9 mouse cellular contexts compared by ENCODE assay signal in genomic region chr2:154659531-154660074, GRCm38 (mm10). TPM values are rescaled to one million over a fixed set of nuclear protein-coding genes. Genes with fewer than 3 reads are reported as not detected.
A peak's percentile ranks its signal among the peaks of the same experiment; 100 is the strongest.
DNase-seq lines count a peak whose midpoint lies in the region; ATAC-seq and TF ChIP-seq lines count a peak whose summit lies in the region.
"Had no signal": no experiment of that assay in that cellular context is flagged by ENCODE, and none has a peak within 500 bp of the region (broad histone marks: within the 10 kb centered on the region; RNA-seq: fewer than 3 reads in every experiment).

No protein-coding gene starts in this region.

- peaks cover 21% of the 10 kb centered on the region for H3K4me1 ChIP-seq in limb, embryonic 12.5 days (replicated peaks)
- H3K4me1 ChIP-seq in limb, embryonic 10.5 days, result peaks cover 30% of the 10 kb centered on the region
- H3K4me1 ChIP-seq in embryonic facial prominence, embryonic 15.5 days, result peaks cover 19% of the 10 kb centered on the region
- H3K4me1 ChIP-seq in hindbrain, postnatal 0 days (ENCODE audit: insufficient read depth, low read length), result peaks cover 15% of the 10 kb centered on the region

- no peaks in the 10 kb centered on the region for H3K27me3 ChIP-seq in limb, embryonic 12.5 days
- no peaks in the 10 kb centered on the region for H3K27me3 ChIP-seq in limb, embryonic 10.5 days (ENCODE audit: low read depth, poor library complexity, severe bottlenecking)
- H3K27me3 ChIP-seq in embryonic facial prominence, embryonic 15.5 days, result no peaks in the 10 kb centered on the region
- no peaks in the 10 kb centered on the region for H3K27me3 ChIP-seq in hindbrain, postnatal 0 days (ENCODE audit: insufficient read depth, low read length)

- H3K9me3 ChIP-seq in limb, embryonic 12.5 days, result no peaks in the 10 kb centered on the region
- no peaks in the 10 kb centered on the region for H3K9me3 ChIP-seq in limb, embryonic 10.5 days (replicated peaks)
- H3K9me3 ChIP-seq in embryonic facial prominence, embryonic 15.5 days (replicated peaks), result no peaks in the 10 kb centered on the region
- H3K9me3 ChIP-seq in hindbrain, postnatal 0 days (ENCODE audit: low read length), result no peaks in the 10 kb centered on the region

- H3K4me2 ChIP-seq in limb, embryonic 12.5 days, result peak overlapping the region; percentile 84; the same call in 1 of the 2 replicates
- H3K4me2 ChIP-seq in embryonic facial prominence, embryonic 15.5 days (replicated peaks), result peak overlapping the region; percentile 57
- H3K4me2 ChIP-seq in hindbrain, postnatal 0 days (ENCODE audit: low read depth, low read length), result peak overlapping the region; percentile 89

- no peak for TF ChIP-seq CTCF in hindbrain, postnatal 0 days (IDR thresholded peaks at IDR 0.05; ENCODE audit: low read depth)

- WGBS in limb, embryonic 12.5 days, result 92% methylated on average over 4 of the region's 5 CpGs
- 87% methylated on average over 5 of the region's 5 CpGs for WGBS in limb, embryonic 10.5 days
- WGBS in embryonic facial prominence, embryonic 15.5 days, result 87% methylated on average over 2 of the region's 5 CpGs
- 79% methylated on average over 2 of the region's 5 CpGs for WGBS in hindbrain, postnatal 0 days

- ATAC-seq in limb, embryonic 12.5 days (ENCODE audit: insufficient number of reproducible peaks, insufficient read depth, low FRiP score, low TSS enrichment, low read depth), result no peak
- no peak for ATAC-seq in embryonic facial prominence, embryonic 15.5 days (ENCODE audit: insufficient number of reproducible peaks, low FRiP score, low TSS enrichment, low read depth)
- no peak for ATAC-seq in hindbrain, postnatal 0 days

- no peak overlapping the region for H3K27ac ChIP-seq in limb, embryonic 12.5 days
- no peak overlapping the region for H3K27ac ChIP-seq in limb, embryonic 10.5 days
- peak overlapping the region; percentile 34; the same call in 1 of the 2 replicates for H3K27ac ChIP-seq in embryonic facial prominence, embryonic 15.5 days (replicated peaks)
- H3K27ac ChIP-seq in hindbrain, postnatal 0 days, result peak overlapping the region; percentile 56; the same call in 1 of the 2 replicates

- no peak for DNase-seq in limb, embryonic 10.5 days (ENCODE audit: low spot score)
- no peak for DNase-seq in hindbrain, postnatal 0 days (ENCODE audit: low spot score)
- DNase-seq in naive thymus-derived CD4-positive, alpha-beta T cell, adult 2 months (ENCODE audit: low read depth), result peak; percentile 61
- no peak for DNase-seq in frontal cortex, postnatal 14 days (ENCODE audit: low spot score in 2 of 2)
- no peak for DNase-seq in gastrocnemius, adult 8-10 months (ENCODE audit: low spot score in 2 of 2)
- DNase-seq: cerebellum, postnatal 14 days had no signal

- H3K9ac ChIP-seq in limb, embryonic 12.5 days (replicated peaks), result no peak overlapping the region
- H3K9ac ChIP-seq in embryonic facial prominence, embryonic 15.5 days, result no peak overlapping the region
- no peak overlapping the region for H3K9ac ChIP-seq in hindbrain, postnatal 0 days (replicated peaks; ENCODE audit: low read length)

- H3K4me3 ChIP-seq in limb, embryonic 12.5 days (replicated peaks), result no peak overlapping the region
- no peak overlapping the region for H3K4me3 ChIP-seq in limb, embryonic 10.5 days
- H3K4me3 ChIP-seq in embryonic facial prominence, embryonic 15.5 days (replicated peaks), result peak overlapping the region; percentile 92; the same call in 1 of the 2 replicates
- peak overlapping the region; percentile 18; the same call in 1 of the 2 replicates for H3K4me3 ChIP-seq in hindbrain, postnatal 0 days (ENCODE audit: low read length)

- H3K36me3 ChIP-seq in limb, embryonic 12.5 days, result peaks cover 22% of the 10 kb centered on the region; the same call in 1 of the 2 replicates
- H3K36me3 ChIP-seq in limb, embryonic 10.5 days, result peaks cover 40% of the 10 kb centered on the region
- peaks cover 17% of the 10 kb centered on the region for H3K36me3 ChIP-seq in embryonic facial prominence, embryonic 15.5 days
- H3K36me3 ChIP-seq in hindbrain, postnatal 0 days (ENCODE audit: insufficient read depth, low read length), result no peaks in the 10 kb centered on the region

RNA-seq across cellular contexts. Expression of gene Chmp4b, which starts 8.1 kb away (rescaled TPM):
- polyA plus RNA-seq in limb, embryonic 12.5 days (2016; fragmentation: Nextera tagmentation; extraction: Ambion mirVana), result 24.8 and 25.4 TPM in 2 replicates
- 13.6 and 14.6 TPM in 2 replicates for polyA plus RNA-seq in limb, embryonic 10.5 days (2016; fragmentation: Nextera tagmentation; extraction: Ambion mirVana)
- polyA plus RNA-seq in embryonic facial prominence, embryonic 15.5 days (2015; fragmentation: Nextera tagmentation; extraction: Ambion mirVana), result 38.1 and 47.7 TPM in 2 replicates
- total RNA-seq in hindbrain, postnatal 0 days (2014; rRNA removed), result 113 and 151 TPM in 2 replicates
- polyA plus RNA-seq in hindbrain, postnatal 0 days (2015; fragmentation: Nextera tagmentation; extraction: Ambion mirVana), result 35.9 and 36.5 TPM in 2 replicates
- total RNA-seq in gastrocnemius, adult 8-10 months (2022), result 100 to 1,000 TPM; 116 to 129 (median 124) TPM

RNA-seq across cellular contexts. Expression of gene 4930519P11Rik, which starts 46.4 kb away (rescaled TPM):
- not detected in 2 replicates for polyA plus RNA-seq in limb, embryonic 12.5 days (2016; fragmentation: Nextera tagmentation; extraction: Ambion mirVana)
- polyA plus RNA-seq in limb, embryonic 10.5 days (2016; fragmentation: Nextera tagmentation; extraction: Ambion mirVana), result 0.34 and 0.64 TPM in 2 replicates
- polyA plus RNA-seq in embryonic facial prominence, embryonic 15.5 days (2015; fragmentation: Nextera tagmentation; extraction: Ambion mirVana), result 0.49 TPM in 1 of 2 replicates, not detected in the other
- not detected in 2 replicates for total RNA-seq in hindbrain, postnatal 0 days (2014; rRNA removed)
- 0.54 TPM in 1 of 2 replicates, not detected in the other for polyA plus RNA-seq in hindbrain, postnatal 0 days (2015; fragmentation: Nextera tagmentation; extraction: Ambion mirVana)
- total RNA-seq in gastrocnemius, adult 8-10 months (2022), result not detected
- polyA plus RNA-seq: large intestine, adult 2 months had no signal

RNA-seq across cellular contexts. Expression of gene Zfp341, which starts 46.5 kb away (rescaled TPM):
- polyA plus RNA-seq in limb, embryonic 12.5 days (2016; fragmentation: Nextera tagmentation; extraction: Ambion mirVana), result 1.3 and 1.5 TPM in 2 replicates
- polyA plus RNA-seq in limb, embryonic 10.5 days (2016; fragmentation: Nextera tagmentation; extraction: Ambion mirVana), result 1.1 TPM in 2 replicates
- polyA plus RNA-seq in embryonic facial prominence, embryonic 15.5 days (2015; fragmentation: Nextera tagmentation; extraction: Ambion mirVana), result 1.6 and 2.0 TPM in 2 replicates
- 7.0 and 8.5 TPM in 2 replicates for total RNA-seq in hindbrain, postnatal 0 days (2014; rRNA removed)
- 1.5 and 1.6 TPM in 2 replicates for polyA plus RNA-seq in hindbrain, postnatal 0 days (2015; fragmentation: Nextera tagmentation; extraction: Ambion mirVana)
- 1 to 10 TPM; 2.4 to 3.1 (median 2.9) TPM for total RNA-seq in gastrocnemius, adult 8-10 months (2022)

RNA-seq across cellular contexts. Expression of gene Pxmp4, which starts 56.1 kb away (rescaled TPM):
- polyA plus RNA-seq in limb, embryonic 12.5 days (2016; fragmentation: Nextera tagmentation; extraction: Ambion mirVana), result 14.8 and 16.0 TPM in 2 replicates
- 11.4 and 14.5 TPM in 2 replicates for polyA plus RNA-seq in limb, embryonic 10.5 days (2016; fragmentation: Nextera tagmentation; extraction: Ambion mirVana)
- 30.5 and 33.1 TPM in 2 replicates for polyA plus RNA-seq in embryonic facial prominence, embryonic 15.5 days (2015; fragmentation: Nextera tagmentation; extraction: Ambion mirVana)
- 24.8 and 31.1 TPM in 2 replicates for total RNA-seq in hindbrain, postnatal 0 days (2014; rRNA removed)
- 21.9 and 24.1 TPM in 2 replicates for polyA plus RNA-seq in hindbrain, postnatal 0 days (2015; fragmentation: Nextera tagmentation; extraction: Ambion mirVana)
- total RNA-seq in gastrocnemius, adult 8-10 months (2022), result 10 to 100 TPM; 10.1 to 13.4 (median 12.2) TPM

Comparison
In these comparisons a context has a peak if more than half of its experiments do, and no peak if none do; other contexts are left out.
1. H3K27ac ChIP-seq: peak in embryonic facial prominence, embryonic 15.5 days (single experiment) and hindbrain, postnatal 0 days (single experiment); none in limb, embryonic 12.5 days (single experiment) and limb, embryonic 10.5 days (single experiment).
2. H3K4me3 ChIP-seq: peak in embryonic facial prominence, embryonic 15.5 days (single experiment) and hindbrain, postnatal 0 days (single experiment); none in limb, embryonic 12.5 days (single experiment) and limb, embryonic 10.5 days (single experiment).
3. Peak in every context shown above with its lines, with median percentiles within 50 percentile points of each other: H3K4me2 ChIP-seq.